Mouse (Mus musculus): Measurements from ENCODE around the gene Tti1. TPM values are rescaled to one million over a fixed set of nuclear protein-coding genes. Genes with fewer than 3 reads are reported as not detected.
A peak's percentile ranks its signal among the peaks of the same experiment; 100 is the strongest.
"Not testable (repeated sequence)": the region's sequence is repeated elsewhere in the genome, so short reads cannot be mapped to it uniquely, and the experiment has no call there.

Tti1 gene
- total RNA-seq (2021), result 20.9 and 21.4 TPM in 2 replicates
- long read RNA-seq, experiment 1, transcript Tti1-201 (8 exons, 3,830 nt), result major isoform, 14 of 26 reads
- long read RNA-seq, experiment 1, partial matches to known transcripts, result 0 of 26 reads
- long read RNA-seq, experiment 1, other reads (novel, unspliced or antisense), result 8 of 26 reads
- long read RNA-seq, experiment 2, transcript Tti1-201 (8 exons, 3,830 nt), result major isoform, 12 of 14 reads
- long read RNA-seq, experiment 2, partial matches to known transcripts, result 0 of 14 reads
- long read RNA-seq, experiment 2, other reads (novel, unspliced or antisense), result 2 of 14 reads

GRCm38 (mm10) chr2:158028354-158028863, at the start of gene Tti1, which contains the start of gene Rprd1b:
Tti1 (minus strand) TSS chr2:158028433.
Rprd1b (plus strand) TSS chr2:158028497.
- peak; percentile 96 for DNase-seq

- DNase-seq, result no peak
Measured at GRCm38 (mm10) chr2:158077981-158078380, 49.7 kb upstream of the Tti1 start.

GRCm38 (mm10) chr2:158076690-158077089, 48.5 kb upstream of the Tti1 start:
- no peak for DNase-seq

- no peak for DNase-seq
Measured at GRCm38 (mm10) chr2:158074835-158075234, 46.6 kb upstream of the Tti1 start.

GRCm38 (mm10) chr2:158071633-158071995, 43.4 kb upstream of the Tti1 start:
- no peak for DNase-seq

- peak; percentile 41 for DNase-seq
Measured at GRCm38 (mm10) chr2:158070885-158071632, 42.8 kb upstream of the Tti1 start.

GRCm38 (mm10) chr2:158068444-158068971, 40.3 kb upstream of the Tti1 start:
- DNase-seq, result no peak

- no peak for DNase-seq
Measured at GRCm38 (mm10) chr2:158067260-158067824, 39.1 kb upstream of the Tti1 start.

- no peak for DNase-seq
Measured at GRCm38 (mm10) chr2:158066456-158066855, 38.2 kb upstream of the Tti1 start.

- DNase-seq, result no peak
Measured at GRCm38 (mm10) chr2:158065064-158065463, 36.8 kb upstream of the Tti1 start.

- no peak for DNase-seq
Measured at GRCm38 (mm10) chr2:158064571-158065048, 36.4 kb upstream of the Tti1 start.

GRCm38 (mm10) chr2:158063036-158063435, 34.8 kb upstream of the Tti1 start:
- no peak for DNase-seq

- DNase-seq, result no peak
Measured at GRCm38 (mm10) chr2:158059666-158060105, 31.5 kb upstream of the Tti1 start.

- DNase-seq, result peak; percentile 35
Measured at GRCm38 (mm10) chr2:158058534-158058933, 30.3 kb upstream of the Tti1 start.

- DNase-seq, result no peak
Measured at GRCm38 (mm10) chr2:158057030-158057429, 28.8 kb upstream of the Tti1 start.

GRCm38 (mm10) chr2:158055383-158055782, 27.1 kb upstream of the Tti1 start:
- not testable (repeated sequence) for DNase-seq

GRCm38 (mm10) chr2:158054596-158054995, 26.4 kb upstream of the Tti1 start:
- no peak for DNase-seq

GRCm38 (mm10) chr2:158050116-158050515, 21.9 kb upstream of the Tti1 start:
- DNase-seq, result no peak

- no peak for DNase-seq
Measured at GRCm38 (mm10) chr2:158048718-158049117, 20.5 kb upstream of the Tti1 start.

GRCm38 (mm10) chr2:158047903-158048302, 19.7 kb upstream of the Tti1 start:
- peak; percentile 67 for DNase-seq

GRCm38 (mm10) chr2:158046186-158046585, 18.0 kb upstream of the Tti1 start:
- DNase-seq, result no peak

- no peak for DNase-seq
Measured at GRCm38 (mm10) chr2:158043504-158043903, 15.3 kb upstream of the Tti1 start.

- DNase-seq, result no peak
Measured at GRCm38 (mm10) chr2:158040396-158040795, 12.2 kb upstream of the Tti1 start.

Data from adrenal gland, postnatal 14 days (tissue).